Mouse (Mus musculus): ENCODE measurements around the gene Gclc.
A peak's percentile ranks its signal among the peaks of the same experiment; 100 is the strongest.

The Gclc gene

DNA sequence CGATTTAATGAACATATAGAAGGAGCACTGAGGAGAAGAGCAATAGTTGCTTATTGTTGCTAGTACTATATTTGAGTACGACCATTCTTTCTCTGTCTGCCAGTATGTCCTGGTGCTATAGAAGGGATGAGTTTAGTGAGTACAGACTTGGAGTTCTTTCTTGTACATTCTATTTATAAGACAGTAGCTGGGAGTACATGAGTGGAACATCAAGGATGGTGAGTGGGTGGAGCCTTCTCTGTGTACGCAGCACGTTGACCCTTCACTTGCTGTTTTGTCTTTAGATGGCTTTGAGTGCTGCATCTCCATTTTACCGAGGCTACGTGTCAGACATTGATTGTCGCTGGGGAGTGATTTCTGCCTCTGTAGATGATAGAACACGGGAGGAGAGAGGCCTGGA, 31.1 kb downstream of the Gclc start:
- DNase-seq (ENCODE audit: low read depth): no peak

GRCm38 (mm10) chr9:77787936-77788335, 33.6 kb downstream of the Gclc start:
- no peak for DNase-seq (ENCODE audit: low read depth)

GRCm38 (mm10) chr9:77789615-77790348, 35.4 kb downstream of the Gclc start:
- no peak for DNase-seq (ENCODE audit: low read depth)

GRCm38 (mm10) chr9:77793838-77794237, 39.5 kb downstream of the Gclc start:
- DNase-seq (ENCODE audit: low read depth): no peak

- DNase-seq (ENCODE audit: low read depth): peak; percentile 55
Observed at GRCm38 (mm10) chr9:77802461-77802860, 48.1 kb downstream of the Gclc start.

- no peak for DNase-seq (ENCODE audit: low read depth)
Observed at GRCm38 (mm10) chr9:77806426-77806825, 52.1 kb downstream of the Gclc start.

GRCm38 (mm10) chr9:77806842-77807668, 52.7 kb downstream of the Gclc start:
- DNase-seq (ENCODE audit: low read depth): peak; percentile 78

DNA sequence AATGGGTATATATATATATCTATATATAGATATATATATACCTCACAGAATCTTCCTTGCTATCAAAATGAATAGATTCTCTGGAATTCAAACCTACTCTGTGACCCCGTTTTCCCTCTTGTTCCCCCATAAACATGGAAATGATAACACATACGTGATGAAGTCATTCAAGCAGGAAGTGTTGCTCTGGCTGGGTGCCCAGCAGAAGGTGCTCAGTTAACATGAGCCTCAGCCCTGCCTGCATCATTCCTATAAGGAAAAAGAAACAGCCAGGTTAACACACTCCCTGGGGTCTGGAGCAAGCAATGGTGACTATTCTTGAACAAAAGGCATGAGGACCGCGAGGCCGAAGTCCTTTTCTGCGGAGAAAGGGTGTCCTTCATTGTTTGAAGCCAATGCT, 54.1 kb downstream of the Gclc start:
- no peak for DNase-seq (ENCODE audit: low read depth)

DNA sequence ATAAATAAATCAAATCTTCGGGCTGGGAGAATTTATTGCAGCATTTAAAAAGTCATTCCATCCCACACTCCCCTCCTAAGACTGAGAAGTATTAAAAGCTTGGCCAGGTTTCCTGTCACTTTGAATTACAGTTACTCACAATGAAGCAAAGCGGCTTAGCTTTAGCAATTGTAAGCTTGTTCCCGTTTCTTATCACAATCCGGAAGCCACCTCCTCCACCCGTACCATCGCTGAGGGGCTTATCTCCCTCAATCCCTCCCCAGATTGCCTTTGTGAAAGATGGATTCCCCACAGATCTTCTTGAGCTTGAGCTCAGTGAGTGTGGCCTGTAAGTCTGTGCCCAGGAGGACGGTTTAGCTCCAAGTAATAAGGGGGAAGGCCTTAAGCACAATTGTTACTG, 64.5 kb downstream of the Gclc start:
- no peak for DNase-seq (ENCODE audit: low read depth)

DNA sequence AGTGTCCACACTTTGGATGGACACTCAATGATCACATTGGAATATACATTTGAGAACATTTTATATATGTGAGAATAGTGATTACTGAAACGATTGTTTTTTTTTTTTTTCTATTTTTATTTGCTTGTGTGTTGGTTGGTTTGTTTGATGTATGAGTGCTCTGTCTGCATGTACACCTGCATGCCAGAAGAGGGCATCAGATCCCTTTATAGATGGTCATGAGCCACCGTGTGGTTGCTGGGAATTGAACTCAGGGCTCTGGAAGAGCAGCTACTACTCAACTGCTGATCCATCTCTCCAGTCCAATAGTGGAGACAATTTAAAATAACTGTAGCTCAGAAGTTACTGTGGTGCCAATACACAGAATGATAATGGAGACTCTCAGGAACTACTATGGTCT, 65.0 kb downstream of the Gclc start:
- DNase-seq (ENCODE audit: low read depth): no peak

DNA sequence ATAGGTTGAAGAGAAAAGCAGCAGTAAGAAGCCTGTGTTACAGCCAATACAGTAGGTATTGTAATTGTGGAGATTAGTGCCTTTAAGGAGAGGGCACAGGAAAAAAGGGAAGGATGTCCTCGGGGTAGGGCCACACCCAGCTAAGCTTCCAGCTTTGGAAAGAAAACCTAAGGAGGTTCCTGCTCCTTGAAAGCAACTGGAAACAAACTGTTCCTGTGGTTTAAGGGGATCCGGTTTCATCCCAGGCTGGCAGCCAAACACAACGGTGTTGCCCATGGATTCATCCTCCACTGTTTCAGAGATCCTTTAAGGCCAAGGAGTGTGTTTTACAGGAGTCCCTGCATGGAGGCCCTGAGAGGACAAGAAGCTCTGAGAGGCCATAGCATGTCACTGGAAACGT, 66.5 kb downstream of the Gclc start:
- DNase-seq (ENCODE audit: low read depth): no peak

- DNase-seq (ENCODE audit: low read depth): no peak
Observed at GRCm38 (mm10) chr9:77825380-77825961, 71.1 kb downstream of the Gclc start.

DNA sequence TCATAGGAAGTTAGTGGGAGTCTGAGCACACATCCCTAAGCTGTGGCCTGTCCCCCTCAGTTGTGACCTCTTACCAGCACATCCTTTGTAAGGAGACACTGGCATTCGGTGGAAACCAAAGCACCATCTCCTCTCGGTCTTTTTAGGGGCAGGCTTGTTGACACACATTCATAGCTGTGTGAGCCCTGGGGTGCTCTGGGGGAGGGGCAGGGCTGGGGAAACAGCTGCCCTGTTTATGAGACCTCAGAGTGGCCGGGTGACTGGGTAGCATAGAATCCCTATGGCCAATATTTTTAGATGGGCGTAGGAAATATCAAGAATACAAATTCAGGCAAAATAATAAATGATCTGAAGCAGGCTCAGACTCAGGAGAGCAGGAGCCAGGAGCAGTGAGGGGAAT, 71.9 kb downstream of the Gclc start:
- DNase-seq (ENCODE audit: low read depth): no peak

- DNase-seq (ENCODE audit: low read depth): no peak
Observed at GRCm38 (mm10) chr9:77828531-77828965, 74.2 kb downstream of the Gclc start.

DNA sequence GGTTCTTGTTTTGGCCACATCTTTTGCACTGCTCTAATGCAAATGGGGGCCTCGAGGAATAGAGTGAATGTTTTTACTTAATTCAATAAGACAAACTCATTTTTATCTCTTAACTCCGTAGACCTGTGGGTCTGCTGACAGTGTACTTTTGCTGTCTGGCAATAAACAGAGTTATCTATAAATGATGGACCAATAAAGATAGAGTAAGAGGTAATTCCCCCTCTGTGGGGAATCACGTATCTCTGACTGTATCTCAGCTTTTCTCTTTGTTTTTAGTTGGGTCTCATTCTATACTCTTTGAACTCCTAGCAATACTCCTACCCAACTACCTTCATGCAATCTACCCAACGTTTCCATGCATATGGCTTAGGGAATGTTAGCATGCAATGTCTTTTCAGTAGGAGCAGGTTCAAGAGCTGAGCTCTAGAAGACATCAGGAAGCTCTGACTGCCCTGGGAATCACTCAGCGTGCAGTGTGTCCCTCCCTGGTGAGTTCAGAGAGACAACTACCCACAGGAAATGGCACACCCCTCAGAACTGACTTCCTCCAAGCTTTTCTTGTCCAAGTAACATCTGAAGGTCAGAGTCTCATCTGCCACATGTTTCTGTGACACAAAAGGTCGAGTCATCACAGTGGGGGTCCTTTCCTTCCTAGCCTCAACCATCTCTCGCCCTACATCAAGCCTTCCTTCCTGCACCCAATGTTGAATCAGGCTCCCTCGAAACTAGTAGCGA, 80.1 kb downstream of the Gclc start:
- DNase-seq (ENCODE audit: low read depth): no peak

- DNase-seq (ENCODE audit: low read depth): no peak
Observed at GRCm38 (mm10) chr9:77835122-77835521, 80.8 kb downstream of the Gclc start.

GRCm38 (mm10) chr9:77835756-77836155, 81.4 kb downstream of the Gclc start:
- DNase-seq (ENCODE audit: low read depth): no peak

DNA sequence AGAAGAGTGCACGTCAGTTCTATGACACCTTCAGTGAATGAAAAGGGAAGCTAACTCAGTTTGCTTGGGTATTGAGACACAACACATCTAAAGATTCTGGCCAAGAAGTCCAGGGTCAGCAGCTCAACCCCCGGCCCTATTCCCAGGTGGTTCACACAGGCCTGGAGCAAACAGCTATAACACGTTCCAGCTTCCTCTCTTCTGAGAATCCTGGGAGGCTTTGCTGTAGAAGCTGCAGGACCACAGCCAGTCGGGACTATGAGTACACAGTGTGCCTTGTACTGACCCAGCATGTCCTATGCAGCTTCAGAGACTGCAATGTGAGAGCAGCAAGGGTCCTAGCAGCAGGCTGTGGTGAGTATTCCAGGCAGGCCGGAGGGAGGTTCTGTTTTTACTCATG, 84.3 kb downstream of the Gclc start:
- no peak for DNase-seq (ENCODE audit: low read depth)

Measured in c-Kit-positive CD71-positive TER-119-negative erythroid progenitor cells, embryonic 14.5 days (primary cell).